Mouse (Mus musculus) liver, postnatal 0 days (tissue): ENCODE data around the gene Mcl1. TPM values are rescaled to one million over a fixed set of nuclear protein-coding genes. Genes with fewer than 3 reads are reported as not detected.

Experiments used
- ATAC-seq: fragments of 200-750 bp; cut with Nextera tagmentation; 2 replicates; pipeline ENCODE4 v1.8.0; 2017; ENCODE audit warnings: mild to moderate bottlenecking, moderate library complexity
- DNase-seq: peaks from one replicate; pipeline ENCODE4 v3.0.0-alpha.2; 2016
- H3K27ac ChIP-seq: fragments of 300-500 bp; sonication (generic); 2 replicates; pipeline ENCODE4 v1.5.1; 2014; ENCODE audit warnings: antibody characterized with exemption, moderate library complexity, mild to moderate bottlenecking, low read depth
- H3K27me3 ChIP-seq: fragments of 300-500 bp; sonication (generic); 2 replicates; pipeline ENCODE4 v1.6.1; 2014; ENCODE audit warnings: low read length, control low read depth, mixed read lengths; ENCODE audit not compliant: insufficient read depth
- H3K36me3 ChIP-seq: fragments of 300-500 bp; sonication (generic); replicated peaks from 2 replicates; pipeline ENCODE4 v1.6.1; 2014; ENCODE audit warnings: mild to moderate bottlenecking, control low read depth, low read length, moderate library complexity, mixed read lengths; ENCODE audit not compliant: insufficient read depth
- H3K4me1 ChIP-seq: fragments of 300-500 bp; sonication (generic); 2 replicates; pipeline ENCODE4 v1.6.1; 2014; ENCODE audit warnings: antibody characterized with exemption, mild to moderate bottlenecking, control low read depth; ENCODE audit not compliant: insufficient read depth
- H3K4me2 ChIP-seq: fragments of 300-500 bp; sonication (generic); 2 replicates; pipeline ENCODE4 v1.6.1; 2014; ENCODE audit warnings: low read depth, mild to moderate bottlenecking, low read length, moderate library complexity, mixed read lengths
- H3K4me3 ChIP-seq: fragments of 300-500 bp; sonication (generic); 2 replicates; pipeline ENCODE4 v1.5.1; 2014; ENCODE audit warnings: low read depth, low read length
- H3K9ac ChIP-seq: fragments of 300-500 bp; sonication (generic); replicated peaks from 2 replicates; pipeline ENCODE4 v1.6.1; 2014; ENCODE audit warnings: mild to moderate bottlenecking, moderate library complexity
- H3K9me3 ChIP-seq: fragments of 300-500 bp; sonication (generic); 2 replicates; pipeline ENCODE4 v1.6.1; 2016; ENCODE audit warnings: mild to moderate bottlenecking, control low read depth, low read length, mixed read lengths
- CTCF ChIP-seq: sonication (generic); IDR thresholded peaks from 2 replicates; pipeline ENCODE4 v1.5.1; 2016; ENCODE audit warnings: antibody characterized with exemption, low read depth
- EP300 ChIP-seq: IDR thresholded peaks from 2 replicates; pipeline ENCODE4 v1.6.1; 2016; ENCODE audit warnings: antibody characterized with exemption, low read depth, mild to moderate bottlenecking
- WGBS: fragments of 180-500 bp; shearing (Covaris S2); extraction: QIAGEN DNeasy Blood & Tissue Kit; methylation state at CpG from one replicate; pipeline ENCODE4 v1.1.7; 2014; ENCODE audit not compliant: insufficient replicate concordance; 5-methylcytosine and 5-hydroxymethylcytosine counted together
- polyA plus RNA-seq: library from polyadenylated mRNA; unstranded; fragments of >200 nt; fragmentation: Nextera tagmentation; extraction: Ambion mirVana; gene quantifications from 2 replicates; pipeline ENCODE4 v1.2.1, GENCODE M21; 2015

The Mcl1 gene
- polyA plus RNA-seq, 1 experiment from 2014 or later: 36.2 TPM

GRCm38 (mm10) chr3:95677420-95678090 lies 19.0 kb downstream of the Mcl1 start:
- TF ChIP-seq CTCF: no peak
- TF ChIP-seq EP300: no peak
- ATAC-seq (no peak), DNase-seq (no peak)
- H3K4me2 ChIP-seq: no peak overlapping the region
- no peak overlapping the region for H3K27ac ChIP-seq
- H3K36me3 ChIP-seq: 0 out of 2 replicates have a peak, but pooled peaks cover 3% of the 10 kb centered on the region
- no peaks in the 10 kb centered on the region for H3K27me3 ChIP-seq
- no peaks in the 10 kb centered on the region for H3K9me3 ChIP-seq
- WGBS: 82% methylated on average over 19 of the region's 19 CpGs
- H3K4me1 ChIP-seq: peaks cover 39% of the 10 kb centered on the region
- H3K9ac ChIP-seq: no peak overlapping the region
- no peak overlapping the region for H3K4me3 ChIP-seq

GRCm38 (mm10) chr3:95679551-95679950 lies 21.0 kb downstream of the Mcl1 start:
- no peaks in the 10 kb centered on the region for H3K27me3 ChIP-seq
- TF ChIP-seq EP300: no peak
- no peak for TF ChIP-seq CTCF
- peaks cover 22% of the 10 kb centered on the region for H3K4me1 ChIP-seq
- no peak overlapping the region for H3K9ac ChIP-seq
- no peak overlapping the region for H3K4me3 ChIP-seq
- no peaks in the 10 kb centered on the region for H3K9me3 ChIP-seq
- DNase-seq (no peak), ATAC-seq (no peak)
- no peaks in the 10 kb centered on the region for H3K36me3 ChIP-seq
- WGBS: 90% methylated on average over 8 of the region's 8 CpGs
- H3K4me2 ChIP-seq: no peak overlapping the region
- H3K27ac ChIP-seq: no peak overlapping the region

- Histone ChIP-seq H3K4me3 (no peak overlapping the region), H3K9me3 (no peaks in the 10 kb centered on the region), H3K36me3 (no peaks in the 10 kb centered on the region), H3K4me1 (peaks cover 13% of the 10 kb centered on the region), H3K4me2 (no peak overlapping the region), H3K9ac (no peak overlapping the region), H3K27me3 (no peaks in the 10 kb centered on the region), H3K27ac (no peak overlapping the region)
- 82% methylated on average over 6 of the region's 6 CpGs for WGBS
- no peak for TF ChIP-seq CTCF
- no peak for TF ChIP-seq EP300
- ATAC-seq (no peak), DNase-seq (no peak)
These were observed 22.1 kb downstream of the Mcl1 start for GRCm38 (mm10) chr3:95680673-95681072.

GRCm38 (mm10) chr3:95681365-95681764 lies 22.8 kb downstream of the Mcl1 start:
- Histone ChIP-seq H3K36me3 (no peaks in the 10 kb centered on the region), H3K27ac (no peak overlapping the region), H3K9me3 (no peaks in the 10 kb centered on the region), H3K4me3 (no peak overlapping the region), H3K27me3 (peaks cover 4% of the 10 kb centered on the region; the same call in 1 of the 2 replicates), H3K9ac (no peak overlapping the region), H3K4me2 (no peak overlapping the region), H3K4me1 (peaks cover 9% of the 10 kb centered on the region; the same call in 1 of the 2 replicates)
- TF ChIP-seq CTCF (no peak), EP300 (no peak)
- 30% methylated on average over 11 of the region's 11 CpGs for WGBS
- no peak for ATAC-seq
- DNase-seq: no peak

- ATAC-seq: no peak
- H3K4me3 ChIP-seq: no peak overlapping the region
- no peaks in the 10 kb centered on the region for H3K36me3 ChIP-seq
- DNase-seq: no peak
- no peak overlapping the region for H3K4me2 ChIP-seq
- no peak overlapping the region for H3K9ac ChIP-seq
- peaks cover 11% of the 10 kb centered on the region; the same call in 1 of the 2 replicates for H3K27me3 ChIP-seq
- H3K27ac ChIP-seq: no peak overlapping the region
- H3K4me1 ChIP-seq: peaks cover 10% of the 10 kb centered on the region; the same call in 1 of the 2 replicates
- H3K9me3 ChIP-seq: no peaks in the 10 kb centered on the region
- TF ChIP-seq EP300 (no peak), CTCF (0 out of 2 replicates have a peak, but pooled peaks have one; percentile 11)
- WGBS: 73% methylated on average over 5 of the region's 5 CpGs
These were observed 24.3 kb downstream of the Mcl1 start for GRCm38 (mm10) chr3:95682878-95683277.

- Histone ChIP-seq H3K4me3 (no peak overlapping the region), H3K27ac (no peak overlapping the region), H3K9ac (no peak overlapping the region), H3K4me1 (peaks cover 12% of the 10 kb centered on the region; the same call in 1 of the 2 replicates), H3K9me3 (no peaks in the 10 kb centered on the region), H3K27me3 (peaks cover 11% of the 10 kb centered on the region; the same call in 1 of the 2 replicates), H3K36me3 (no peaks in the 10 kb centered on the region), H3K4me2 (no peak overlapping the region)
- ATAC-seq (no peak), DNase-seq (no peak)
- 30% methylated on average over 6 of the region's 8 CpGs for WGBS
- TF ChIP-seq EP300: no peak
- TF ChIP-seq CTCF: no peak
These were observed 26.3 kb downstream of the Mcl1 start for GRCm38 (mm10) chr3:95684846-95685245.
